Mouse (Mus musculus): ENCODE data around the gene Nol4l. TPM values are rescaled to one million over a fixed set of nuclear protein-coding genes. Genes with fewer than 3 reads are reported as not detected.
A peak's percentile ranks its signal among the peaks of the same experiment; 100 is the strongest.

Gene Nol4l
- polyA plus RNA-seq, 1 experiment from 2014 or later: 13.2 TPM

GRCm38 (mm10) chr2:153414607-153415006 lies 115.2 kb downstream of the Nol4l start:
- H3K27me3 ChIP-seq: no peaks in the 10 kb centered on the region
- 0 out of 2 replicates have a peak, but pooled peaks have one; percentile 20 for ATAC-seq (ENCODE audit: low FRiP score, low read depth)
- no peaks in the 10 kb centered on the region for H3K4me1 ChIP-seq
- H3K27ac ChIP-seq: no peak overlapping the region
- H3K9ac ChIP-seq: 0 out of 2 replicates have a peak overlapping the region, but pooled peaks have one; percentile 13
- WGBS: 29% methylated on average over 2 of the region's 2 CpGs
- no peak overlapping the region for H3K4me3 ChIP-seq
- H3K4me2 ChIP-seq (replicated peaks): no peak overlapping the region
- H3K9me3 ChIP-seq: no peaks in the 10 kb centered on the region
- peaks cover 91% of the 10 kb centered on the region for H3K36me3 ChIP-seq

GRCm38 (mm10) chr2:153412563-153412962 lies 117.2 kb downstream of the Nol4l start:
- no peak for ATAC-seq (ENCODE audit: low FRiP score, low read depth)
- H3K27me3 ChIP-seq: no peaks in the 10 kb centered on the region
- H3K4me3 ChIP-seq: no peak overlapping the region
- no peak overlapping the region for H3K4me2 ChIP-seq (replicated peaks)
- H3K36me3 ChIP-seq: peaks cover 80% of the 10 kb centered on the region
- no peaks in the 10 kb centered on the region for H3K9me3 ChIP-seq
- H3K9ac ChIP-seq: no peak overlapping the region
- H3K4me1 ChIP-seq: no peaks in the 10 kb centered on the region
- WGBS: 62% methylated on average over 6 of the region's 6 CpGs
- H3K27ac ChIP-seq: no peak overlapping the region

DNA sequence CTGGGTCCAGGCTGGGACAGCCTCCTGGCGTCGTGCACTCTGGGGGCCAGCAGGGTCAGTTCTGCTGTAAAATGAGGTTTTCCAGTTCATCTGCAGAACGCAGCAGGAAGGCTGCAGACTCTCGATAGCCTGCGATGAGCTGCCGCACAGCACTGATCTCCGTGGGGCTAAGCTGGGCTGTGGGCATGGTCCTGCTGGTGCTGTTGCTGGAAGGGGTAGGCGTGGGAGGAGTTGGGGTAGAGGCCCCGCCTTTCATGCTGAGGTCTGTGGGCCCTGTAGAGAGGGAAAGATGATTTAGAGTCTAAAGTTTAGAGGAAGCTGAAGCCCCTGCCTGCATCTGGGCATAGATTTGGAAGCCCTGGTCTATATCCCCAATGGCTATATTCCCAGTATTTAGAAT lies 118.2 kb downstream of the Nol4l start:
- no peak for ATAC-seq (ENCODE audit: low FRiP score, low read depth)
- WGBS: 81% methylated on average over 9 of the region's 9 CpGs
- peaks cover 78% of the 10 kb centered on the region for H3K36me3 ChIP-seq

DNA sequence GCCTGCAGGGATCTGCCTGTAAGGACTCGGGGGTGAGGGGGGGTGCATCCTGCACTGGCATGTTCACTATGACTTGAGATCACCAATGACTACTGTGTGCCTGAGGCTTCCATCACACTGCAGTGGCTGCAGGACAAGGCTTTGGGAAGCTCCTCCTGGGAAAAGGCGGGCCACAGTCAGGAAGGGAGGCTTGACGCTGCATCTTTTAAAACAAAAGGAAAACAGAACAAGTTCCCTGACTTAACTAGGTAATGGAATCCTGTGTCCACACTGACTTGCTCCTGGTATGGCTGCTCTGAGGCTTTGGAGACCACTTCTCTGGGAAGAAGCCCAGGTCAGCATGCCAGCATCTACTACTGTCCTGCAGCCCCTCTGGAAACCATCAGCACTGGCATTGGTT lies 120.8 kb downstream of the Nol4l start:
- Histone ChIP-seq H3K36me3 (peaks cover 74% of the 10 kb centered on the region), H3K4me2 (replicated peaks) (no peak overlapping the region), H3K4me1 (no peaks in the 10 kb centered on the region), H3K9me3 (no peaks in the 10 kb centered on the region), H3K27ac (peak overlapping the region; percentile 33; the same call in 1 of the 2 replicates), H3K27me3 (no peaks in the 10 kb centered on the region), H3K4me3 (no peak overlapping the region), H3K9ac (no peak overlapping the region)
- no peak for ATAC-seq (ENCODE audit: low FRiP score, low read depth)
- 80% methylated on average over 3 of the region's 3 CpGs for WGBS

More for the DNA sequence above, 118.2 kb downstream of the Nol4l start:
- Histone ChIP-seq H3K9me3 (no peaks in the 10 kb centered on the region), H3K4me2 (replicated peaks) (no peak overlapping the region), H3K9ac (no peak overlapping the region), H3K4me1 (no peaks in the 10 kb centered on the region), H3K27ac (peak overlapping the region; percentile 33; the same call in 1 of the 2 replicates), H3K4me3 (no peak overlapping the region), H3K27me3 (no peaks in the 10 kb centered on the region)

GRCm38 (mm10) chr2:153406882-153407281 lies 122.9 kb downstream of the Nol4l start:
- H3K27ac ChIP-seq: no peak overlapping the region
- no peaks in the 10 kb centered on the region for H3K27me3 ChIP-seq
- no peak overlapping the region for H3K9ac ChIP-seq
- peaks cover 65% of the 10 kb centered on the region for H3K36me3 ChIP-seq
- H3K9me3 ChIP-seq: no peaks in the 10 kb centered on the region
- 81% methylated on average over 6 of the region's 6 CpGs for WGBS
- H3K4me1 ChIP-seq: no peaks in the 10 kb centered on the region
- ATAC-seq (ENCODE audit: low FRiP score, low read depth): no peak
- H3K4me3 ChIP-seq: no peak overlapping the region
- no peak overlapping the region for H3K4me2 ChIP-seq (replicated peaks)

GRCm38 (mm10) chr2:153404882-153405281 lies 124.9 kb downstream of the Nol4l start:
- Histone ChIP-seq H3K4me2 (replicated peaks) (no peak overlapping the region), H3K4me3 (no peak overlapping the region), H3K9ac (no peak overlapping the region), H3K36me3 (peaks cover 66% of the 10 kb centered on the region), H3K27ac (no peak overlapping the region), H3K4me1 (no peaks in the 10 kb centered on the region), H3K27me3 (no peaks in the 10 kb centered on the region), H3K9me3 (no peaks in the 10 kb centered on the region)
- ATAC-seq (ENCODE audit: low FRiP score, low read depth): no peak; the same call in 1 of the 2 replicates
- 86% methylated on average over 3 of the region's 3 CpGs for WGBS

DNA sequence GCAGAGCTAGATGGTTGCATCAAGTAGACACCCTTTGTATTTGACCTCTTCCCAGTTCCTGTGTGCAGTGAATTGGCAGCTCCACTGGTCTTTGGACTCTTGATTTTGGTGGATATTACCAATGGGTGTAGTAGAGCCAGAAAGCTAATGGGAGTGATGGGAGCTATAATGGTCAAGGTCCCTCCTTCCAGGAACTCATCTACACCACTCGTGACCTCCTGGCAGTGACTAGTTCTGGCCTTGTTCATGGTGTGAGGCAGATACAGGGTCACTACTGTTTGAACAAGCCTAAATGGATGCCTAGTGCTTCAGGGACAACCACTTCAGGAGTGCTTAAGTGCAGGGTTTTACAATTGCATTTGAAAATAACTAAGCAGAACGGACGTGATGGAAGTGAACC lies 125.7 kb downstream of the Nol4l start:
- no peak overlapping the region for H3K4me2 ChIP-seq (replicated peaks)
- no peak for ATAC-seq (ENCODE audit: low FRiP score, low read depth)
- peaks cover 66% of the 10 kb centered on the region for H3K36me3 ChIP-seq
- no peaks in the 10 kb centered on the region for H3K27me3 ChIP-seq
- WGBS: 94% methylated on average over 3 of the region's 3 CpGs
- no peaks in the 10 kb centered on the region for H3K4me1 ChIP-seq
- H3K9me3 ChIP-seq: no peaks in the 10 kb centered on the region
- no peak overlapping the region for H3K27ac ChIP-seq
- no peak overlapping the region for H3K9ac ChIP-seq
- H3K4me3 ChIP-seq: no peak overlapping the region

GRCm38 (mm10) chr2:153399166-153399565 lies 130.6 kb downstream of the Nol4l start:
- Histone ChIP-seq H3K9me3 (peaks cover 5% of the 10 kb centered on the region; the same call in 1 of the 2 replicates), H3K36me3 (peaks cover 90% of the 10 kb centered on the region), H3K4me1 (no peaks in the 10 kb centered on the region), H3K27ac (no peak overlapping the region), H3K4me2 (replicated peaks) (no peak overlapping the region), H3K9ac (no peak overlapping the region), H3K4me3 (no peak overlapping the region), H3K27me3 (no peaks in the 10 kb centered on the region)
- ATAC-seq (ENCODE audit: low FRiP score, low read depth): no peak
- WGBS: 83% methylated on average over 15 of the region's 15 CpGs

DNA sequence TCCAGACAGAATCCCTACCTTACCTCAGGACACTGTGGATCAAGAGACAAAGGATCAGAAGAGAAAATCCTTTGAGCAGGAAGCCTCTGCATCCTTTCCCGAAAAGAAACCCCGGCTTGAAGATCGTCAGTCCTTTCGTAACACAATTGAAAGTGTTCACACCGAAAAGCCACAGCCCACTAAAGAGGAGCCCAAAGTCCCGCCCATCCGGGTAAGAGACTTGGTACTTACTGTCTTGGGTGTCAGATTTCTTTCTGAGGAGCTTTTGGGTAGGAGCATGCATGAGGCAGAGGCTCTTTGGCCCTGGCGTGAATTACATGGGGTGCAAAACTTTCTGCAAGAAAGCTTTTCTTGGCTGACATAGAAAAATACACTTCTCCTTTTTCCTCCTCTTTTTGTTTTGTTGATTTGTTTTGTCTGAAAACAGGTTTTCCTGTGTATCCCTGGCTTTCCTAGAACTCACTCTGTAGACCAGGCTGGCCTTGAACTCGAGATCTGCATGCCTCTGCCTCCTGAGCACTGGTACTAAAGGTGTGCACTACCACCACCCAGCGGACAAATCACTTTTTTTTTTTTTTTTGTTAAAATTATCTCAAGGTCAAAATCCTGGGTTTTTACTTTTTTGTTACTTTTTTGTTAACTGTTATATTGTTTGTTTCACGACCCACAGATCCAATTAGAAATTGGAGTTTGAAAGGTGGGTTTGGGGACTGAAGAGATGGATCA lies 131.8 kb downstream of the Nol4l start:
- no peak overlapping the region for H3K4me2 ChIP-seq (replicated peaks)
- peaks cover 8% of the 10 kb centered on the region; the same call in 1 of the 2 replicates for H3K9me3 ChIP-seq
- no peak for ATAC-seq (ENCODE audit: low FRiP score, low read depth)
- WGBS: 92% methylated on average over 11 of the region's 11 CpGs
- no peak overlapping the region for H3K4me3 ChIP-seq
- no peaks in the 10 kb centered on the region for H3K4me1 ChIP-seq
- H3K36me3 ChIP-seq: peaks cover 98% of the 10 kb centered on the region
- no peak overlapping the region for H3K27ac ChIP-seq
- no peak overlapping the region for H3K9ac ChIP-seq
- H3K27me3 ChIP-seq: no peaks in the 10 kb centered on the region

DNA sequence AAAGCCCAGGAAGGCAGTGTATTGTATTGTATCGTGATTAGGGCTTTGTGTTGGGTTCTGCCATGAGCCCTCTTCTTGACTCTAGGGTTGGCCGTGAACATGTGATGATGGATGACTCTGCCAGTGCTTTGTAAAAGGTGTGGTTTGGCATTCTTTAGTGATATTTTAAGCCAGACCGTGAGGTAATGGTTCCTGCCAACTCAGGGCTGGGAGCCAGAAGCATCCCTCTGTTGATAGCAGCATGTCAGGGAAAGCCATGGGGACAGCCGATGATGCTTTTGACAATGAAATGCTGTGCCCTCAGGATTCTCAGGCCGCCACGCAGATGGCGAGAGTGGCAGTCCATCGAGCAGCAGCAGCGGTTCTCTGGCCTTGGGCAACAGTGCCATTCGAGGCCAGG lies 136.7 kb downstream of the Nol4l start:
- WGBS: 98% methylated on average over 10 of the region's 10 CpGs
- Histone ChIP-seq H3K27me3 (no peaks in the 10 kb centered on the region), H3K4me3 (no peak overlapping the region), H3K36me3 (peaks cover 74% of the 10 kb centered on the region), H3K4me2 (replicated peaks) (no peak overlapping the region), H3K9ac (no peak overlapping the region), H3K9me3 (peaks cover 8% of the 10 kb centered on the region; the same call in 1 of the 2 replicates), H3K27ac (no peak overlapping the region), H3K4me1 (no peaks in the 10 kb centered on the region)
- no peak for ATAC-seq (ENCODE audit: low FRiP score, low read depth)

GRCm38 (mm10) chr2:153389831-153390230 lies 139.9 kb downstream of the Nol4l start:
- H3K9ac ChIP-seq: no peak overlapping the region
- peaks cover 8% of the 10 kb centered on the region; the same call in 1 of the 2 replicates for H3K9me3 ChIP-seq
- no peaks in the 10 kb centered on the region for H3K27me3 ChIP-seq
- no peak overlapping the region for H3K4me3 ChIP-seq
- ATAC-seq (ENCODE audit: low FRiP score, low read depth): no peak
- H3K4me2 ChIP-seq (replicated peaks): no peak overlapping the region
- no peak overlapping the region for H3K27ac ChIP-seq
- peaks cover 63% of the 10 kb centered on the region for H3K36me3 ChIP-seq
- H3K4me1 ChIP-seq: no peaks in the 10 kb centered on the region
- WGBS: 90% methylated on average over 2 of the region's 2 CpGs

DNA sequence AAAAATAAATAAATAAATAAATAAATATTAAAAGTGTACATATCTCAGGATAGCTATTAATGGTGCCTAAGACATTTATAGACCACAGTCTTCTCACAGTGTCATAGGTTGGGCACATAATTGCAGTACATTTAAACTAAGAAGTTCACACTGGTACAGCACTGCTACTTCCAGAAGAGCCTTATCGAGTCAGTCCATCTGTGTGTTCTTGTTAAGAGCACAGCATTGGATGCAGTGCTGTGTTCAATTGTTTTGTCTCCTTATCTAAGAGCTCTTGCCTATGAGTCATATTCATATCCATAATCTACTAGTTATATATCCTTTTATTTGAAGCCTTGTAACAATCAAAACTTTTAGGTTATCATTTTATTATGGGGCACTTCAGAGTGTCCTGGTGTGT lies 149.3 kb downstream of the Nol4l start:
- Histone ChIP-seq H3K36me3 (peaks cover 58% of the 10 kb centered on the region), H3K4me2 (replicated peaks) (no peak overlapping the region), H3K4me1 (no peaks in the 10 kb centered on the region), H3K9ac (no peak overlapping the region), H3K4me3 (no peak overlapping the region), H3K9me3 (no peaks in the 10 kb centered on the region), H3K27me3 (no peaks in the 10 kb centered on the region), H3K27ac (no peak overlapping the region)
- ATAC-seq (ENCODE audit: low FRiP score, low read depth): no peak
- 97% methylated on average over 1 of the region's 1 CpGs for WGBS

DNA sequence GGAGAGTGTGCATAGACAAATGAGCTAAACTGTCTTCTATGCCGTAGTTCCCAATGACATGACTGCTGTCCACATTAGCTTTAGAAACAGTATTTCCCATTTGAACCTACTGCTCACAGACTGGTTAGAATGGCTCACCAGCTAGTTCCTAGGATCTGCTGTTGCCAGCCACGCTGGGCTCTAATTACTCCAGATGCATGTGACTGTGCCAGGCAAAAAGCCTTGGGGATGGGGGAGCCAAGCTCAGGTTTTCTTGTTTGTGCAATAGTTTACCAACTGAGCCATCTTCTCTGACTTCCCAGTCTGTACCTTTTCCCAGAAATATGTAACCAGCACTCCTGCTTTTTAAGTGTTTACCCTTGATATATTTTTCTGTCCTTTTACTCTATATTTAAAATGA lies 154.4 kb downstream of the Nol4l start:
- no peaks in the 10 kb centered on the region for H3K9me3 ChIP-seq
- H3K36me3 ChIP-seq: peaks cover 31% of the 10 kb centered on the region
- no peak for ATAC-seq (ENCODE audit: low FRiP score, low read depth)
- no peak overlapping the region for H3K4me3 ChIP-seq
- H3K4me2 ChIP-seq (replicated peaks): no peak overlapping the region
- H3K27ac ChIP-seq: no peak overlapping the region
- H3K27me3 ChIP-seq: no peaks in the 10 kb centered on the region
- WGBS: 82% methylated on average over 2 of the region's 2 CpGs
- no peak overlapping the region for H3K9ac ChIP-seq
- no peaks in the 10 kb centered on the region for H3K4me1 ChIP-seq

Data from limb, embryonic 13.5 days (tissue).